Mouse (Mus musculus) layer of hippocampus, postnatal 36 days (tissue): ENCODE data around the gene Fbln5. TPM values are rescaled to one million over a fixed set of nuclear protein-coding genes. Genes with fewer than 3 reads are reported as not detected.

Source experiments
- DNase-seq, 2 experiments: peaks; one replicate each; pipeline ENCODE4 v3.0.0; 2022
- total RNA-seq, 2 experiments: library from RNA; stranded (reverse); gene quantifications; 2 replicates each; pipeline ENCODE4 v1.2.3; 2021

The Fbln5 gene
- 1 to 10 TPM; 3.4 to 4.9 TPM for total RNA-seq

- DNase-seq: peak in 1 of 2 experiments; percentile 18
These were observed at the start of gene Fbln5 for GRCm38 (mm10) chr12:101818608-101819370. Fbln5 (minus strand) TSS chr12:101819055.

DNA sequence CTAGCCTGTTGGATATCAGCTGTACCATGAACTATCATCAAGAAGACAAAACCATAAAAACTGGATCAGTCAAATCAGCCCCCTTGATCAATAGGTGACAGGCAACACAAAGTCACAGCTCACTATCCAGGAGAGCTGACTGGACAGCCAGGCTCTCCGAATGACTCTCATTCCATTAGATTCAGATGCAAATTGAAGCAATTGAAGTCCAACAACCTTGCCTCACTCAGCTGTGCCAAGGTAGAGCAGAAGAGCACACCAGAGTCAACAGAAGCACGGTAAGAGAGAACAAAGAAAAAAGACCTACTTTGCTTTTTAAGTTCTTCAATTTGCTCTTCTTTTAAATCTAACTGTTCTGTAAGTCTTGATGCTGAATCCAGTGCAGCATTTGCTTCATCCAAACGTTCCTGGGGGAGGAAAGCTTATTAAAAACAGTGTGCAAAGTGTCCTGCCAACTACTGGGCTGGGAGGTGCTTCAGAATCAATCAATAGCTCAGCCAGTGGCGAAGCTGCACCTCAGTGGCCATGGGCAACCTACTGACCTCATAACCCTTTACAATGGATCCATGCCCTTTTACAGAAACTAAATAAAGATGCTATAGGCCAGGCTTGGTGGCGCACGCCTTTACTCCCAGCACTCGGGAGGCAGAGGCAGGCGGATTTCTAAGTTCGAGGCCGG is 43.6 kb upstream of the Fbln5 start:
- no peak for DNase-seq

DNA sequence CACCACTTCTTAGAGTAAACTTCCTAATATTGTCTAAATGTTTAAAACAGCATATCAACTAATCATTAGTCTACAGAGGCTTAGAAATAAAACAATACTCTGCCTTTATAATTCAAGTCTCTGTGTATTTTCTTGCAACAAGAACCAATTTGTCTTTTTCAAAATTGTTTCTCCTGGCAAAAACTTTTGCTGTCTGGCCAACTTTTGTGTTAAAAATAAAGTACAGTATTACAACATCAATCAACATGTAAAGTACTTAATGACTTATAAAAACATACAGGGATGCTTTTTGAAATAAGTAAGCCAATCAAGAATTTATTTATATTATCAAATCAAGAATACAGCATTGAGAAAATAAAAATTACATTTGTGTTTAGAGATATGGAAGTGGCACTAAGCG is 41.4 kb upstream of the Fbln5 start:
- no peak for DNase-seq

GRCm38 (mm10) chr12:101858011-101858410 is 39.2 kb upstream of the Fbln5 start:
- no peak for DNase-seq

GRCm38 (mm10) chr12:101854336-101854735 is 35.5 kb upstream of the Fbln5 start:
- no peak for DNase-seq

DNA sequence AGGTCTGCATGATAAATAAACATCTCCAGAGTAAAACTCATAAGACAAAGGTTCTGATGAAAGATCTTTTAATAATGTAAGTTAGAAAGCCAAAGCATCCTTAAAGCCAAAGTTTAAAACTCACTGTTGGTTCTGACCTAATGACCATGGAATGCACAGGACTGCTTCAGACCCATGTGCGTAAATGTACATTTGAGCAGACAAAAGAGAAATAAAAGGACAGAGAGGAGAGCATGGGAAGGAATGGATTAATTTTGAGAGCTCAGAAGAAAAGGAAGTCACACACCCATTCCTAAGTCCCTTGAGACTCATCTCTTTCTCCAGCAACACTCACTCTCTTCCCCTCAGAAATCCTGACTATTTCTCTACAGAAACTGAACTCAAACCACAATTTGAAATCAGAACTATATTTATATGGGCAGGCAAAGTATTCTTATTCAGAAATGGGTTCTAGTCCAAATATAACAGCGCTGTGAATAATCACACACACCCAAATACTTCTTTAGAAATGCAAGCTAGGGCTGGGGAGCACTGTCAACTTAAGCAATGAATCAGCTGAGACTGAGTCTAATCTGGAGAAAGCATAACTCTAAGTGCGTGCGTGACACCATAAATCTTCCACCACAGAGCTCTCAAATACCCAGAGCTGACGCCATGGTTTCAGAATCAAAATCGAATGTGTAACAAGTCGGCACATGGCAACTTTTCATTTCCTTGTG is 33.1 kb upstream of the Fbln5 start:
- no peak for DNase-seq

DNA sequence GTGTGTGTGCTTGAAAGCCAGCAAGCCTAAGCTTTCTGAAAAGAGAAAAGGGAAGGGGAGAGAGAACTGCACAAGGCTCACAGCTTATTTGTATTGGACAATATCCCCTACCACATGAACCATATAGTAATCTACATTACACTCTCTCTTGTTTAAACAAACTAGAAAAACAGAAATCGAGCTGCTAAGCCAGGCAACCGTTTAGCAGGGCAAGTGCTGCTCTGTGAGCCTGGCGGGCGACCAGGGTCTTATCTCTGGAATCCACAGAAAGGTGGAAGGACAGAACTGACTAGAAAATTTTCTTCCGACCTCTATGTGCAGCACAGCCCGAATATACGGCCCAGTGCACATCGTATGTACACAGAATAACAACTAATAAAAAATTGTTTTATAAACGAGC is 32.5 kb upstream of the Fbln5 start:
- no peak for DNase-seq

- DNase-seq: no peak
These were observed 17.9 kb upstream of the Fbln5 start for GRCm38 (mm10) chr12:101836546-101837274.

DNA sequence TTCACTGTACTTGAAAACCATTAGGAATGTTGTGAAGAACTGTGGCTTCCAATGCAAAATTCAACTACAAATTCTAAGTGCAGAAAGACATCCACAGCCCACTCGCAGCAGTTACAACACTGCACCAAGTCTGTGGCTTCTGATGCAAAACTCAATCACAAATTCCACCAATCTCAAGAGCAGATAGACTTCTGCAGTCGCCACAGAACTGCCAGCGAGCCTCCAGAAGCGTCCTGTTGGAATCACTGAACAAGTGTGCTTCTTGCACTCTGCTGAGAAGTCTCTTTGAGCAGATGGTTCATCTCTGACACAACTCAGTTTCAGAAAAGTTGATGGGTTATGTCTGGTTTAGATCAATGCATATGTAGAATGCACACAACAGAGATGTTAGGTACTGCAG is 15.9 kb upstream of the Fbln5 start:
- no peak for DNase-seq

DNA sequence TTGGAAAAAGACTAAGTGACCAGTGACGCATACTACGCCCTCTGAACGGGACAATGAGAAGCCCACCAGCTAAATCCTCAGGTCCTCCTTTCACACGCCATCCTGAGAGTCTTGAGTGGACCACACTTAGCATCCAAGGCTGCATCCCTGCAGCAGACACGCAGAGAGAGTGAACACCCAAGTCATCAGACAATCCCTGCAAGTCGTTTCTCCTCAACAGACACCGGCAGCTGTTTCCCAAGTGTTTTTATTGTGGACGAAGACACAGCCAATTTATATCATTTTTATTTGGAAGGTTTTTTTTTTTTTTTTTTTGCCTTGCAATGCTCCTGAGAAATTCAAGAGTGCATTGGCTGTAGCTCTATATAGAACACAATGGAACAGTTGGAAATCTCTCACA is 14.9 kb upstream of the Fbln5 start:
- no peak for DNase-seq

DNA sequence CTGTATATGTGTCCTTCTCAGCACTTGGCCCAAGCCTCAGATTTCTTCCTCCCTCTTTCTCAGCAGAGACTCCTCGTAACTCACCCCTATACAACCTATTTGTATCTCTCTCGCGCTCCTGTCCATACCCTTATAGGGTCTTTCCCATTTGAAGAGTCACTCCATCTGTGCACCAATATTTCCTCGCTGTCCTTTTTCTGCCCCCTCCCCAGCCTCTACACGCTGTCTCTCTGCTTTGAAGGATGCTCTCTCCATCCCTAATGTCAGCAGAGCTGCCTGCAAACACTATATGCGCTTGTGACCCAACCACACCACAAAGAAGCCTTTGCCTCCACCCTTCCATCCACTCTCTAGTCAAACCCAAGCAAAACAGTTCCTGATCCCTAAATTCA is 14.3 kb upstream of the Fbln5 start:
- DNase-seq: no peak

GRCm38 (mm10) chr12:101832179-101833114 is 13.6 kb upstream of the Fbln5 start:
- DNase-seq: no peak

- no peak for DNase-seq
These were observed 12.4 kb upstream of the Fbln5 start for GRCm38 (mm10) chr12:101831221-101831620.

DNA sequence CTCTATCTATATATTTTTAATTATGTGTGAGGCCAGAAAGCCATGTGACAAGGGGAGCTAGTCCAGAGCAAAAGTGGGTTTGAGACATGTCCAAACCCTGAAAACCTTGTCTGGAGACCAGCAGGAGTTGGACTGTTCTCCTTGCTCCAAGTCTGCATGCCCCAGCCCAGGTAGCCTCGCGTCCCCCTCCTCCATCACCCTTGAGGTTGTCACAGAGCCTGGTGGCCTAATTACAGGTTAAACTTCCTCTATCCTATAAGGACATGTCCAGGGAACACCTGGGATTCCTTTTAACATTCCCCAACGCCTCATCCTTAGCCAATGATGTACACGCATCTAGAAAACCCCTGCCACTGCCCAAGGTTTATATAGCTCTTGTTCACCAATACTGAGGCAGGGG is 4.3 kb upstream of the Fbln5 start:
- no peak for DNase-seq

GRCm38 (mm10) chr12:101821596-101821995 is 2.7 kb upstream of the Fbln5 start:
- DNase-seq: no peak

DNA sequence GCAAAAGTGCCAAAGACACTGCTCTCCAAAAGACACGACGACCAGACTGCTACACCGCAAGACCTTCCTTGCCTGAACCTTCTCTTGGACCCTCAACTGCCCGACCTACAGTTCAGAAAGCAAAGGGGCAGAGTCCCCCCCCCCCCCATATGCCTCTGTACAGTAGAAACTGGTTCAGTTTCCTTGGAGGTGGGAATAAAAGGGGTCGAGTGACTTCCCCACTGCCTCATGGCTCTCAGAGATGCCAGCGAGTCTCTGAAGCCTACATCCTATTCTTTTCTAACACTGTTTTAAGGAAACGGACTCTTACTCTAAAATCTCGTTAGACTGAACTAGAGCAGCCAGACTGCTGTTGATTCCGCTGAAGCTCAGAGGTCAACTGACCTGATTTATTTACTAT is 715 bp upstream of the Fbln5 start:
- DNase-seq: no peak

DNA sequence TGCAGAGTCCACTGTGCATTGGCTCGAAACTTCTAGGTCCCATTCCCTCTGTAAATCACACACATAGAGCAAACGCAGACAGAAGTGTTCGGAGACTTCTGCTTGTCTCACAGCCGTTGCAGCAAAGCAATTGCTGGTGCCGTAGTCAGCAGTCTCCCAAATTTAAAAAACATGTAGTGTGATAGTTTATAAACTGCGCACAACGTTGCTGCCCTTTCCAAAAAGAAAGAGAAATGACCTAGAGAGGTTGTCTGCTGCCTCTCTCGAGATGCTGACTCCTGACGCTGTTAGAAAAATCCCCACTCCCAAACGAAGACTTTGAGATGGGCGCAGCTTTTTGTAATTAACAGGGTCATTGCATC is 628 bp downstream of the Fbln5 start:
- DNase-seq: no peak

DNA sequence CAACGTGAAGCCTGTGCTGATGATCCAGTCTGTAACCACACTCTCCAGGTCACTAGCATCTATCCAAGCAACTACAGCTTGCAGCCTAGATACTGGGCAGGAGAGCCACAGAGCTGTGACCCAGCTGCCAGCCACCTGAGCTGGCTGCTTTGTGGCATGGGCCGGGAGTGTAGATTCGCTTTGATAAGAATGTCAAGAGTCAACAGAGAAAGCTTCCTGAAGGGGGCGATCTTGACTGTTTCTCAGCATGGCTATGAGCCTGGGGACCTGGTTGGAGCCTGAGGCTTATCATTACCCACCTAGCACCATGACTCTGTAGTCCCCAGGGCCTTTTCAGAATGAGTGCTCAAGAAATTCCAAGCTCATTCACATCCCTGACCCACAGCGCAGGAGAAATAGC is 2.0 kb downstream of the Fbln5 start:
- no peak for DNase-seq

DNA sequence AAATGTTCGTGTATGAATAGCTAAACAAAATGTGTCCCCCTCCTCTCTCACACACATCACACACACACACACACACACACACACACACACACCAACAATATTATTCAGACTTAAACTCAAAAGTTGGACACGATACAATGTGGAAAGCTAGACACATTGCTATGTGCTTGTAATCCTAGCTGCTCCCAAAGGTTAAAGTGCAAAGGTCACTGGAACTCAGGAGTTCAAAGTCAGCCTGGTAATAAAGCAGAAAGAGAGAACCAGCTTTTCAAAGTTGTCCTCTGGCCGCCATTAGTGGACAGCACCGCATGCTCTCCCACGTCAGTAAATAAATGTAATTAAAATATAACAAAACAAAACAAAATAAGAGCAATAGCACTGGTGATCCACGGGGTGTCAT is 3.1 kb downstream of the Fbln5 start:
- no peak for DNase-seq

DNA sequence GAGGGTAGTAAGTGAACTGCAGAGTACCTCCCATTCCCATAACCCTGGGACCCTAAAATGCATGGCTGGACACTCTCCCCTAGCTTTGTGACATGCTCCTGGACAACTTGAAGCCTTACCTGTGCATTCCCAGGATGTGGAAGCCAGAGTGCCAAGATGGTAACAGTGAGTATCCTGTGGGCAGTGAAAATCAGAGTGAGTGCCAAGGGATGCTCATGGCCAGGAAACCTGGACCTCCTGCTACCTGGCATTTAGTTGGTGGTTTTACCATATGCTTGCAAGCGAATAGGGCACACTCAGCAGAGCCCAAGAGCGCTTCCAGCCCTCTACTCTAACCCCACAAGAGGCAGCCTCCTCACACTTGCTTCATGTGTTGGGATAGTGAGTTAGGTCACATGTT is 4.4 kb downstream of the Fbln5 start:
- DNase-seq: no peak

GRCm38 (mm10) chr12:101811181-101811580 is 7.7 kb downstream of the Fbln5 start:
- no peak for DNase-seq

- DNase-seq: no peak
These were observed 8.3 kb downstream of the Fbln5 start for GRCm38 (mm10) chr12:101810515-101810914.
